Mouse (Mus musculus) thymus, postnatal 14 days (tissue): ENCODE data around the gene Pla2g7.

Experiments used
- DNase-seq: peaks from one replicate; pipeline ENCODE4 v3.0.0; 2021

Gene Pla2g7

GRCm38 (mm10) chr17:43581012-43581467, 13.1 kb downstream of the Pla2g7 start:
- DNase-seq, result no peak

GRCm38 (mm10) chr17:43584771-43585170, 16.9 kb downstream of the Pla2g7 start:
- no peak for DNase-seq

- DNase-seq, result no peak
Measured at GRCm38 (mm10) chr17:43587278-43587677, 19.4 kb downstream of the Pla2g7 start.

- DNase-seq, result no peak
Measured at GRCm38 (mm10) chr17:43589750-43590149, 21.9 kb downstream of the Pla2g7 start.

- no peak for DNase-seq
Measured at GRCm38 (mm10) chr17:43590531-43590930, 22.6 kb downstream of the Pla2g7 start.

GRCm38 (mm10) chr17:43592296-43593291, 24.7 kb downstream of the Pla2g7 start:
- DNase-seq, result no peak

GRCm38 (mm10) chr17:43597742-43598141, 29.8 kb downstream of the Pla2g7 start:
- DNase-seq, result no peak

GRCm38 (mm10) chr17:43598706-43599105, 30.8 kb downstream of the Pla2g7 start:
- no peak for DNase-seq

- peak; percentile 69 for DNase-seq
Measured at GRCm38 (mm10) chr17:43606704-43607103, 38.8 kb downstream of the Pla2g7 start.

- DNase-seq, result peak; percentile 37
Measured at GRCm38 (mm10) chr17:43611586-43611985, 43.7 kb downstream of the Pla2g7 start.

- no peak for DNase-seq
Measured at GRCm38 (mm10) chr17:43612221-43612620, 44.3 kb downstream of the Pla2g7 start.

- no peak for DNase-seq
Measured at GRCm38 (mm10) chr17:43619156-43619555, 51.3 kb downstream of the Pla2g7 start.

GRCm38 (mm10) chr17:43622076-43622475, 54.2 kb downstream of the Pla2g7 start:
- DNase-seq, result no peak

- DNase-seq, result no peak
Measured at GRCm38 (mm10) chr17:43628246-43628645, 60.3 kb downstream of the Pla2g7 start.

GRCm38 (mm10) chr17:43629026-43629495, 61.2 kb downstream of the Pla2g7 start:
- no peak for DNase-seq

- DNase-seq, result no peak
Measured at GRCm38 (mm10) chr17:43629496-43630426, 61.9 kb downstream of the Pla2g7 start, which contains the start of gene Tdrd6. Gene Tdrd6 (minus strand): TSS chr17:43630299.

- no peak for DNase-seq
Measured at GRCm38 (mm10) chr17:43630427-43630760, 62.5 kb downstream of the Pla2g7 start.

GRCm38 (mm10) chr17:43637146-43637545, 69.2 kb downstream of the Pla2g7 start:
- no peak for DNase-seq

- DNase-seq, result no peak
Measured at GRCm38 (mm10) chr17:43640825-43641224, 72.9 kb downstream of the Pla2g7 start.

GRCm38 (mm10) chr17:43643191-43643590, 75.3 kb downstream of the Pla2g7 start:
- no peak for DNase-seq

GRCm38 (mm10) chr17:43644375-43644774, 76.5 kb downstream of the Pla2g7 start:
- no peak for DNase-seq

GRCm38 (mm10) chr17:43645136-43645535, 77.2 kb downstream of the Pla2g7 start:
- peak; percentile 50 for DNase-seq

GRCm38 (mm10) chr17:43646925-43647324, 79.0 kb downstream of the Pla2g7 start:
- no peak for DNase-seq
